Mouse (Mus musculus): ENCODE data around the gene Nags.

Gene Nags

GRCm38 (mm10) chr11:102145471-102146001 lies at the start of gene Nags:
Gene Nags, plus strand, starts transcription at chr11:102145513.
- DNase-seq (ENCODE audit: low spot score in 2 of 2), result no peak

GRCm38 (mm10) chr11:102095676-102096075 lies 49.6 kb upstream of the Nags start:
- no peak for DNase-seq (ENCODE audit: low spot score in 2 of 2)

- no peak for DNase-seq (ENCODE audit: low spot score in 2 of 2)
Measured at GRCm38 (mm10) chr11:102096446-102096845, 48.9 kb upstream of the Nags start.

GRCm38 (mm10) chr11:102096887-102097391 lies 48.4 kb upstream of the Nags start:
- DNase-seq (ENCODE audit: low spot score in 2 of 2), result peak; percentile 73 to 80

GRCm38 (mm10) chr11:102101219-102101618 lies 44.1 kb upstream of the Nags start, which contains the start of gene Ppy:
Gene Ppy, minus strand, starts transcription at chr11:102101319.
- no peak for DNase-seq (ENCODE audit: low spot score in 2 of 2)

- peak in 1 of 2 experiments; percentile 52 for DNase-seq (ENCODE audit: low spot score in 2 of 2)
Measured at GRCm38 (mm10) chr11:102102485-102103258, 42.6 kb upstream of the Nags start.

- DNase-seq (ENCODE audit: low spot score in 2 of 2), result no peak
Measured at GRCm38 (mm10) chr11:102106911-102107310, 38.4 kb upstream of the Nags start.

GRCm38 (mm10) chr11:102107732-102108131 lies 37.6 kb upstream of the Nags start, which contains the start of gene Pyy:
Gene Pyy, minus strand, starts transcription at chr11:102107832.
- DNase-seq (ENCODE audit: low spot score in 2 of 2), result no peak

GRCm38 (mm10) chr11:102111576-102111975 lies 33.7 kb upstream of the Nags start:
- DNase-seq (ENCODE audit: low spot score in 2 of 2), result no peak

GRCm38 (mm10) chr11:102116241-102116640 lies 29.1 kb upstream of the Nags start:
- DNase-seq (ENCODE audit: low spot score in 2 of 2), result no peak

GRCm38 (mm10) chr11:102117386-102117785 lies 27.9 kb upstream of the Nags start:
- DNase-seq (ENCODE audit: low spot score in 2 of 2), result no peak

GRCm38 (mm10) chr11:102134516-102134915 lies 10.8 kb upstream of the Nags start:
- DNase-seq (ENCODE audit: low spot score in 2 of 2), result no peak

GRCm38 (mm10) chr11:102137625-102138446 lies 7.5 kb upstream of the Nags start:
- DNase-seq (ENCODE audit: low spot score in 2 of 2), result no peak

- DNase-seq (ENCODE audit: low spot score in 2 of 2), result peak; percentile 52 to 71
Measured at GRCm38 (mm10) chr11:102138447-102138740, 6.9 kb upstream of the Nags start.

GRCm38 (mm10) chr11:102140508-102140907 lies 4.8 kb upstream of the Nags start:
- no peak for DNase-seq (ENCODE audit: low spot score in 2 of 2)

GRCm38 (mm10) chr11:102142355-102142754 lies 3.0 kb upstream of the Nags start:
- no peak for DNase-seq (ENCODE audit: low spot score in 2 of 2)

- no peak for DNase-seq (ENCODE audit: low spot score in 2 of 2)
Measured at GRCm38 (mm10) chr11:102144957-102145470, 299 bp upstream of the Nags start.

GRCm38 (mm10) chr11:102146005-102146404 lies 692 bp downstream of the Nags start:
- no peak for DNase-seq (ENCODE audit: low spot score in 2 of 2)

GRCm38 (mm10) chr11:102146531-102146930 lies 1.2 kb downstream of the Nags start:
- DNase-seq (ENCODE audit: low spot score in 2 of 2), result no peak

- DNase-seq (ENCODE audit: low spot score in 2 of 2), result no peak
Measured at GRCm38 (mm10) chr11:102147213-102147989, 2.1 kb downstream of the Nags start.

GRCm38 (mm10) chr11:102156039-102156785 lies 10.9 kb downstream of the Nags start, which contains the start of gene Tmem101:
Gene Tmem101, minus strand, starts transcription at chr11:102156404.
- peak; percentile 88 to 90 for DNase-seq (ENCODE audit: low spot score in 2 of 2)

Measured in urinary bladder, postnatal 4 days (tissue).